Mouse (Mus musculus): ENCODE results near the gene Frmpd1.

- TF ChIP-seq POLR2A (IDR thresholded peaks at IDR 0.05; ENCODE audit: low read depth, low read length) (no peak), CTCF (IDR thresholded peaks at IDR 0.05; ENCODE audit: extremely low read depth, insufficient read length, insufficient replicate concordance, low read depth, low read length) (no peak)
Measured at GRCm38 (mm10) chr4:45305536-45305935, 120.9 kb downstream of the Frmpd1 start.

All from small intestine, adult 2 months (tissue).